Mouse (Mus musculus): Measurements from ENCODE around the gene Ripply2. TPM values are rescaled to one million over a fixed set of nuclear protein-coding genes. Genes with fewer than 3 reads are reported as not detected.

Gene Ripply2
- polyA plus RNA-seq, 1 experiment = not detected

GRCm38 (mm10) chr9:86980048-86980447, 35.3 kb upstream of the Ripply2 start:
- Histone ChIP-seq H3K79me2 (ENCODE audit: control insufficient read depth, insufficient read depth) (no peaks in the 10 kb centered on the region), H3K36me3 (ENCODE audit: control insufficient read depth, insufficient read depth) (no peaks in the 10 kb centered on the region), H3K79me3 (ENCODE audit: low read depth) (no peaks in the 10 kb centered on the region), H3K4me3 (ENCODE audit: insufficient read depth, poor library complexity, severe bottlenecking) (no peak overlapping the region), H3K27me3 (ENCODE audit: control insufficient read depth, insufficient read depth, insufficient read length) (no peaks in the 10 kb centered on the region), H3ac (ENCODE audit: control insufficient read depth, insufficient read length, low read depth) (no peak overlapping the region)
- TF ChIP-seq MAX (IDR thresholded peaks at IDR 0.05) (no peak), MYOG (IDR thresholded peaks at IDR 0.05; ENCODE audit: control insufficient read depth, extremely low read depth, insufficient read length) (no peak)

- Histone ChIP-seq H3ac (ENCODE audit: control insufficient read depth, insufficient read length, low read depth) (no peak overlapping the region), H3K4me3 (ENCODE audit: insufficient read depth, poor library complexity, severe bottlenecking) (no peak overlapping the region), H3K27me3 (ENCODE audit: control insufficient read depth, insufficient read depth, insufficient read length) (no peaks in the 10 kb centered on the region), H3K79me2 (ENCODE audit: control insufficient read depth, insufficient read depth) (no peaks in the 10 kb centered on the region), H3K36me3 (ENCODE audit: control insufficient read depth, insufficient read depth) (no peaks in the 10 kb centered on the region), H3K79me3 (ENCODE audit: low read depth) (no peaks in the 10 kb centered on the region)
- TF ChIP-seq MAX (IDR thresholded peaks at IDR 0.05) (no peak), MYOD1 (IDR thresholded peaks at IDR 0.05; ENCODE audit: control insufficient read depth, insufficient read length, low read depth) (no peak), FOSL1 (IDR thresholded peaks at IDR 0.05; ENCODE audit: insufficient read depth, low read length, poor library complexity, severe bottlenecking) (no peak), CTCF (IDR thresholded peaks at IDR 0.05; ENCODE audit: control insufficient read depth, insufficient read depth, insufficient read length) (no peak), CEBPB (IDR thresholded peaks at IDR 0.05; ENCODE audit: low read depth) (no peak), USF1 (IDR thresholded peaks at IDR 0.05; ENCODE audit: low read depth) (no peak), MYOG (IDR thresholded peaks at IDR 0.05; ENCODE audit: control insufficient read depth, extremely low read depth, insufficient read length) (no peak)
These were observed 34.4 kb upstream of the Ripply2 start for GRCm38 (mm10) chr9:86980942-86981341.

- H3K4me3 ChIP-seq (ENCODE audit: insufficient read depth, poor library complexity, severe bottlenecking) = no peak overlapping the region
These were observed 33.8 kb upstream of the Ripply2 start for GRCm38 (mm10) chr9:86981551-86981950.

GRCm38 (mm10) chr9:86984583-86984982, 30.8 kb upstream of the Ripply2 start:
- H3K4me3 ChIP-seq (ENCODE audit: insufficient read depth, poor library complexity, severe bottlenecking) = no peak overlapping the region
- TF ChIP-seq MYOD1 (IDR thresholded peaks at IDR 0.05; ENCODE audit: control insufficient read depth, insufficient read length, low read depth) (no peak), MAX (IDR thresholded peaks at IDR 0.05) (no peak), CTCF (IDR thresholded peaks at IDR 0.05; ENCODE audit: control insufficient read depth, insufficient read depth, insufficient read length) (no peak), FOSL1 (IDR thresholded peaks at IDR 0.05; ENCODE audit: insufficient read depth, low read length, poor library complexity, severe bottlenecking) (no peak), USF1 (IDR thresholded peaks at IDR 0.05; ENCODE audit: low read depth) (no peak), MYOG (IDR thresholded peaks at IDR 0.05; ENCODE audit: control insufficient read depth, extremely low read depth, insufficient read length) (no peak)
- no peaks in the 10 kb centered on the region for H3K36me3 ChIP-seq (ENCODE audit: control insufficient read depth, insufficient read depth)
- no peaks in the 10 kb centered on the region for H3K79me2 ChIP-seq (ENCODE audit: control insufficient read depth, insufficient read depth)
- H3K79me3 ChIP-seq (ENCODE audit: low read depth) = no peaks in the 10 kb centered on the region
- H3ac ChIP-seq (ENCODE audit: control insufficient read depth, insufficient read length, low read depth) = no peak overlapping the region
- no peaks in the 10 kb centered on the region for H3K27me3 ChIP-seq (ENCODE audit: control insufficient read depth, insufficient read depth, insufficient read length)

More at GRCm38 (mm10) chr9:86981551-86981950, 33.8 kb upstream of the Ripply2 start:
- TF ChIP-seq CEBPB (IDR thresholded peaks at IDR 0.05; ENCODE audit: low read depth) = no peak
- no peak for TF ChIP-seq MAX (IDR thresholded peaks at IDR 0.05)
- no peak for TF ChIP-seq FOSL1 (IDR thresholded peaks at IDR 0.05; ENCODE audit: insufficient read depth, low read length, poor library complexity, severe bottlenecking)
- no peak for TF ChIP-seq MYOD1 (IDR thresholded peaks at IDR 0.05; ENCODE audit: control insufficient read depth, insufficient read length, low read depth)
- Histone ChIP-seq H3K27me3 (ENCODE audit: control insufficient read depth, insufficient read depth, insufficient read length) (no peaks in the 10 kb centered on the region), H3ac (ENCODE audit: control insufficient read depth, insufficient read length, low read depth) (no peak overlapping the region), H3K79me2 (ENCODE audit: control insufficient read depth, insufficient read depth) (no peaks in the 10 kb centered on the region), H3K79me3 (ENCODE audit: low read depth) (no peaks in the 10 kb centered on the region), H3K36me3 (ENCODE audit: control insufficient read depth, insufficient read depth) (no peaks in the 10 kb centered on the region)

- no peak overlapping the region for H3K4me3 ChIP-seq (ENCODE audit: insufficient read depth, poor library complexity, severe bottlenecking)
- no peaks in the 10 kb centered on the region for H3K27me3 ChIP-seq (ENCODE audit: control insufficient read depth, insufficient read depth, insufficient read length)
- H3K36me3 ChIP-seq (ENCODE audit: control insufficient read depth, insufficient read depth) = no peaks in the 10 kb centered on the region
- H3K79me3 ChIP-seq (ENCODE audit: low read depth) = no peaks in the 10 kb centered on the region
- H3K79me2 ChIP-seq (ENCODE audit: control insufficient read depth, insufficient read depth) = no peaks in the 10 kb centered on the region
- TF ChIP-seq MYOG (IDR thresholded peaks at IDR 0.05; ENCODE audit: control insufficient read depth, extremely low read depth, insufficient read length) (no peak), MAX (IDR thresholded peaks at IDR 0.05) (no peak), FOSL1 (IDR thresholded peaks at IDR 0.05; ENCODE audit: insufficient read depth, low read length, poor library complexity, severe bottlenecking) (no peak), CTCF (IDR thresholded peaks at IDR 0.05; ENCODE audit: control insufficient read depth, insufficient read depth, insufficient read length) (no peak), CEBPB (IDR thresholded peaks at IDR 0.05; ENCODE audit: low read depth) (no peak), MYOD1 (IDR thresholded peaks at IDR 0.05; ENCODE audit: control insufficient read depth, insufficient read length, low read depth) (no peak), USF1 (IDR thresholded peaks at IDR 0.05; ENCODE audit: low read depth) (no peak)
- H3ac ChIP-seq (ENCODE audit: control insufficient read depth, insufficient read length, low read depth) = no peak overlapping the region
These were observed 30.2 kb upstream of the Ripply2 start for GRCm38 (mm10) chr9:86985105-86985504.

- Histone ChIP-seq H3ac (ENCODE audit: control insufficient read depth, insufficient read length, low read depth) (no peak overlapping the region), H3K79me3 (ENCODE audit: low read depth) (no peaks in the 10 kb centered on the region), H3K4me3 (ENCODE audit: insufficient read depth, poor library complexity, severe bottlenecking) (no peak overlapping the region), H3K27me3 (ENCODE audit: control insufficient read depth, insufficient read depth, insufficient read length) (no peaks in the 10 kb centered on the region), H3K36me3 (ENCODE audit: control insufficient read depth, insufficient read depth) (no peaks in the 10 kb centered on the region), H3K79me2 (ENCODE audit: control insufficient read depth, insufficient read depth) (no peaks in the 10 kb centered on the region)
- TF ChIP-seq MYOD1 (IDR thresholded peaks at IDR 0.05; ENCODE audit: control insufficient read depth, insufficient read length, low read depth) (no peak), CTCF (IDR thresholded peaks at IDR 0.05; ENCODE audit: control insufficient read depth, insufficient read depth, insufficient read length) (no peak), CEBPB (IDR thresholded peaks at IDR 0.05; ENCODE audit: low read depth) (no peak), USF1 (IDR thresholded peaks at IDR 0.05; ENCODE audit: low read depth) (no peak), MAX (IDR thresholded peaks at IDR 0.05) (no peak), FOSL1 (IDR thresholded peaks at IDR 0.05; ENCODE audit: insufficient read depth, low read length, poor library complexity, severe bottlenecking) (no peak), MYOG (IDR thresholded peaks at IDR 0.05; ENCODE audit: control insufficient read depth, extremely low read depth, insufficient read length) (no peak)
These were observed 28.5 kb upstream of the Ripply2 start for GRCm38 (mm10) chr9:86986703-86987296.
